Mouse (Mus musculus) midbrain, embryonic 11.5 days (tissue): Measurements from ENCODE around the gene Sin3a. TPM values are rescaled to one million over a fixed set of nuclear protein-coding genes. Genes with fewer than 3 reads are reported as not detected.
A peak's percentile ranks its signal among the peaks of the same experiment; 100 is the strongest.

ENCODE experiments used
- ATAC-seq: fragments of 200-750 bp; cut with Nextera tagmentation; 2 replicates; pipeline ENCODE4 v1.8.0; 2017; ENCODE audit warnings: moderate TSS enrichment, moderate library complexity; ENCODE audit not compliant: low FRiP score
- DNase-seq: peaks from one replicate; pipeline ENCODE4 v3.0.0; 2015; ENCODE audit warnings: low spot score; ENCODE audit errors: missing footprints
- H3K27ac ChIP-seq: fragments of 300-500 bp; sonication (generic); 2 replicates; pipeline ENCODE4 v1.5.1; 2014; ENCODE audit warnings: low read depth, low read length
- H3K27me3 ChIP-seq: fragments of 300-500 bp; sonication (generic); 2 replicates; pipeline ENCODE4 v1.6.1; 2014; ENCODE audit warnings: mild to moderate bottlenecking, low read length, moderate library complexity, mixed read lengths; ENCODE audit not compliant: control insufficient read depth, insufficient read depth
- H3K36me3 ChIP-seq: fragments of 300-500 bp; sonication (generic); 2 replicates; pipeline ENCODE4 v1.6.1; 2014; ENCODE audit warnings: mild to moderate bottlenecking, low read length, moderate library complexity, mixed read lengths; ENCODE audit not compliant: control insufficient read depth, insufficient read depth
- H3K4me1 ChIP-seq: fragments of 300-500 bp; sonication (generic); 2 replicates; pipeline ENCODE4 v1.6.1; 2014; ENCODE audit warnings: low read length; ENCODE audit not compliant: control insufficient read depth, insufficient read depth
- H3K4me2 ChIP-seq: fragments of 300-500 bp; sonication (generic); 2 replicates; pipeline ENCODE4 v1.6.1; 2014; ENCODE audit warnings: mild to moderate bottlenecking, moderate library complexity
- H3K4me3 ChIP-seq: fragments of 300-500 bp; sonication (generic); 2 replicates; pipeline ENCODE4 v1.5.1; 2014; ENCODE audit warnings: low read depth, low read length
- H3K9ac ChIP-seq: fragments of 300-500 bp; sonication (generic); 2 replicates; pipeline ENCODE4 v1.6.1; 2014; ENCODE audit warnings: low read length
- H3K9me3 ChIP-seq: fragments of 300-500 bp; sonication (generic); 2 replicates; pipeline ENCODE4 v1.6.1; 2016; ENCODE audit warnings: low read length; ENCODE audit not compliant: control insufficient read depth
- WGBS: fragments of 180-500 bp; shearing (Covaris S2); extraction: QIAGEN DNeasy Blood & Tissue Kit; methylation state at CpG from one replicate; pipeline ENCODE4 v1.1.7; 2014; 5-methylcytosine and 5-hydroxymethylcytosine counted together
- polyA plus RNA-seq: library from polyadenylated mRNA; unstranded; fragments of >200 nt; fragmentation: Nextera tagmentation; extraction: Ambion mirVana; gene quantifications from 2 replicates; pipeline ENCODE4 v1.2.1, GENCODE M21; 2014

Gene Sin3a
- polyA plus RNA-seq, 1 experiment from 2014 or later, result 56.1 TPM

GRCm38 (mm10) chr9:57152331-57152730, 80.5 kb downstream of the Sin3a start:
- ATAC-seq, result no peak
- H3K9me3 ChIP-seq, result no peaks in the 10 kb centered on the region
- H3K4me2 ChIP-seq, result no peak overlapping the region
- H3K4me3 ChIP-seq, result no peak overlapping the region
- H3K4me1 ChIP-seq, result peaks cover 11% of the 10 kb centered on the region
- WGBS, result 55% methylated on average over 6 of the region's 6 CpGs
- H3K27ac ChIP-seq, result no peak overlapping the region
- no peak overlapping the region for H3K9ac ChIP-seq
- H3K27me3 ChIP-seq, result no peaks in the 10 kb centered on the region
- H3K36me3 ChIP-seq, result no peaks in the 10 kb centered on the region
- no peak for DNase-seq

GRCm38 (mm10) chr9:57156383-57156782, 84.5 kb downstream of the Sin3a start:
- Histone ChIP-seq H3K4me3 (no peak overlapping the region), H3K4me2 (no peak overlapping the region), H3K4me1 (peaks cover 7% of the 10 kb centered on the region), H3K9me3 (no peaks in the 10 kb centered on the region), H3K27ac (no peak overlapping the region), H3K27me3 (no peaks in the 10 kb centered on the region), H3K36me3 (no peaks in the 10 kb centered on the region), H3K9ac (no peak overlapping the region)
- DNase-seq (no peak), ATAC-seq (no peak)
- WGBS, result 95% methylated on average over 7 of the region's 7 CpGs

DNA sequence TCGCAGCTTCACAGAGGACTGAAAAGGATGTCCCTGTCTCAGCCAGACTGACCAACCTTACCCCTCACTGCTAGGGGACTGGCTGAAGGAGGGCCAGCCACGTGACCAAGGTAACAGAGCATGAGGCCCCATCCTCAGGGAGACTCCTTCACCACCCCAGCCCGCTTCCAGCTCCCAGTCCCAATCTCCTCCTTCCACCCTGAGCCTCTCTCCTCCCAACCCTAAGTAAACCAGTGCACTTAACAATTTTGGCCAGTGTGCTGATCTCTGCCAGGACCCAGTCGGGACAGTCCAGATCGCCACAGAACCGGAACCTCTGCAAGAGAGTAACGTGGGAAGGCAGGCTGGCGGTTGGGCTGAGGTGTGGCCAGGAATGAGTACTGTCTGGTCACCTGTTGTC, 85.0 kb downstream of the Sin3a start:
- no peak overlapping the region for H3K4me3 ChIP-seq
- no peak for ATAC-seq
- H3K36me3 ChIP-seq, result no peaks in the 10 kb centered on the region
- H3K27me3 ChIP-seq, result no peaks in the 10 kb centered on the region
- no peak overlapping the region for H3K9ac ChIP-seq
- H3K27ac ChIP-seq, result no peak overlapping the region
- no peak overlapping the region for H3K4me2 ChIP-seq
- DNase-seq, result no peak
- H3K9me3 ChIP-seq, result no peaks in the 10 kb centered on the region
- 85% methylated on average over 8 of the region's 8 CpGs for WGBS
- H3K4me1 ChIP-seq, result peaks cover 7% of the 10 kb centered on the region

GRCm38 (mm10) chr9:57157499-57157898, 85.7 kb downstream of the Sin3a start:
- no peaks in the 10 kb centered on the region for H3K9me3 ChIP-seq
- H3K4me3 ChIP-seq, result peak overlapping the region; percentile 54
- peaks cover 7% of the 10 kb centered on the region for H3K4me1 ChIP-seq
- DNase-seq (no peak), ATAC-seq (no peak)
- H3K9ac ChIP-seq, result peak overlapping the region; percentile 65
- 35% methylated on average over 13 of the region's 13 CpGs for WGBS
- H3K4me2 ChIP-seq, result peak overlapping the region; percentile 62
- H3K27ac ChIP-seq, result no peak overlapping the region
- no peaks in the 10 kb centered on the region for H3K27me3 ChIP-seq
- no peaks in the 10 kb centered on the region for H3K36me3 ChIP-seq

DNA sequence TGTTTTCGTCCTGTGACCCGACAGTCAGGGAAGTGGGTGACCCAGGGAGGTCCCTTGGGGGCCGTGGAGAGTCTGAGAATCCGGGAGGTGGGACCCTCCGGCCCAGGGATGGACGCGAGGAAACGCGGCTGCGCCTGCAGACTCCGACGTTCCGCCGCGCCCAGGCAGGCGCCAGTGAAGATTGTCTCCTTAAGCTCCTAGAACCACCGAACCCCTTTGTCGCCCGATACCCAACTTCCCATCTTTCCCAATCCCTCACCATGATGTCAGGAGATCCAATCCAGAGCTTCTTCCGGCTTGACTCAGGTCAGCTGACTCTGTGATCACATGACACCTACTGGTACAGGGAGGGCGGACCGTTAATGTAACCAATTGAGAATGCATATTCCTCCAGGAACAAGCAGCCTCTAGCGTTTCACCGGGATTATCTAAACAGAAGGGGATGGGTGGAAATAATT, 86.2 kb downstream of the Sin3a start, which contains the start of gene Commd4:
TSS of gene Commd4 (minus strand) at position 319 of the 458 bp plus-strand sequence.
- peak; percentile 85 for ATAC-seq
- Histone ChIP-seq H3K4me2 (peak within 1 kb of the TSS; percentile 62), H3K27me3 (no peaks in the 10 kb centered on the region), H3K4me3 (peak within 1 kb of the TSS; percentile 54), H3K36me3 (no peaks in the 10 kb centered on the region), H3K4me1 (peaks cover 7% of the 10 kb centered on the region), H3K27ac (no peak within 1 kb of the TSS), H3K9ac (peak within 1 kb of the TSS; percentile 65), H3K9me3 (no peaks in the 10 kb centered on the region)
- 1% methylated on average over 24 of the region's 24 CpGs for WGBS
- DNase-seq, result peak; percentile 98

- no peak for DNase-seq
- Histone ChIP-seq H3K4me1 (peaks cover 7% of the 10 kb centered on the region), H3K36me3 (no peaks in the 10 kb centered on the region), H3K4me3 (peak overlapping the region; percentile 54), H3K4me2 (peak overlapping the region; percentile 62), H3K27me3 (no peaks in the 10 kb centered on the region), H3K9me3 (no peaks in the 10 kb centered on the region), H3K27ac (no peak overlapping the region), H3K9ac (peak overlapping the region; percentile 65)
- ATAC-seq, result 0 out of 2 replicates have a peak, but pooled peaks have one; percentile 27
- WGBS, result 35% methylated on average over 11 of the region's 11 CpGs
Observed at GRCm38 (mm10) chr9:57158506-57158905, 86.7 kb downstream of the Sin3a start.

GRCm38 (mm10) chr9:57162496-57162895, 90.7 kb downstream of the Sin3a start:
- H3K9me3 ChIP-seq, result no peaks in the 10 kb centered on the region
- peaks cover under 1% of the 10 kb centered on the region; the same call in 1 of the 2 replicates for H3K4me1 ChIP-seq
- H3K4me2 ChIP-seq, result no peak overlapping the region
- ATAC-seq (no peak), DNase-seq (no peak)
- H3K27ac ChIP-seq, result no peak overlapping the region
- no peak overlapping the region for H3K9ac ChIP-seq
- no peak overlapping the region for H3K4me3 ChIP-seq
- H3K36me3 ChIP-seq, result no peaks in the 10 kb centered on the region
- WGBS, result 37% methylated on average over 3 of the region's 3 CpGs
- H3K27me3 ChIP-seq, result no peaks in the 10 kb centered on the region

GRCm38 (mm10) chr9:57163137-57163536, 91.3 kb downstream of the Sin3a start:
- Histone ChIP-seq H3K36me3 (no peaks in the 10 kb centered on the region), H3K27me3 (no peaks in the 10 kb centered on the region), H3K9ac (no peak overlapping the region), H3K9me3 (no peaks in the 10 kb centered on the region), H3K4me2 (no peak overlapping the region), H3K4me1 (no peaks in the 10 kb centered on the region), H3K27ac (no peak overlapping the region), H3K4me3 (no peak overlapping the region)
- WGBS, result 58% methylated on average over 2 of the region's 2 CpGs
- ATAC-seq (no peak), DNase-seq (no peak)

GRCm38 (mm10) chr9:57166173-57166572, 94.3 kb downstream of the Sin3a start:
- Histone ChIP-seq H3K4me1 (no peaks in the 10 kb centered on the region), H3K4me3 (no peak overlapping the region), H3K4me2 (no peak overlapping the region), H3K27me3 (no peaks in the 10 kb centered on the region), H3K27ac (no peak overlapping the region), H3K36me3 (no peaks in the 10 kb centered on the region), H3K9ac (no peak overlapping the region), H3K9me3 (no peaks in the 10 kb centered on the region)
- DNase-seq (no peak), ATAC-seq (no peak)
- WGBS, result 88% methylated on average over 2 of the region's 2 CpGs
